Mouse (Mus musculus) MN1 (cell line): ENCODE measurements around the gene Trappc2l.
A peak's percentile ranks its signal among the peaks of the same experiment; 100 is the strongest.

Experiments used
- DNase-seq: peaks from one replicate; pipeline ENCODE4 v3.0.0-alpha.2; 2016; ENCODE audit warnings: low spot score

The Trappc2l gene

GRCm38 (mm10) chr8:122611295-122612133 lies at the start of gene Trappc2l, which contains the start of gene Galns:
Gene Trappc2l, plus strand, starts transcription at chr8:122611640.
Gene Galns, minus strand, starts transcription at chr8:122611463.
- DNase-seq, result peak; percentile 100

GRCm38 (mm10) chr8:122564363-122565352 lies 46.8 kb upstream of the Trappc2l start:
- no peak for DNase-seq

- peak; percentile 92 for DNase-seq
These were observed 44.7 kb upstream of the Trappc2l start for GRCm38 (mm10) chr8:122566766-122567165.

- peak; percentile 99 for DNase-seq
These were observed 43.9 kb upstream of the Trappc2l start, which contains the start of gene Cdt1 for GRCm38 (mm10) chr8:122567361-122568108. Gene Cdt1, plus strand, starts transcription at chr8:122568015.

- DNase-seq, result no peak
These were observed 43.3 kb upstream of the Trappc2l start for GRCm38 (mm10) chr8:122568109-122568504.

GRCm38 (mm10) chr8:122568881-122569309 lies 42.5 kb upstream of the Trappc2l start:
- DNase-seq, result peak; percentile 72

GRCm38 (mm10) chr8:122569329-122569728 lies 42.1 kb upstream of the Trappc2l start:
- DNase-seq, result no peak

- no peak for DNase-seq
These were observed 41.4 kb upstream of the Trappc2l start for GRCm38 (mm10) chr8:122569996-122570395.

- no peak for DNase-seq
These were observed 40.3 kb upstream of the Trappc2l start for GRCm38 (mm10) chr8:122571153-122571552.

- peak; percentile 22 for DNase-seq
These were observed 39.6 kb upstream of the Trappc2l start for GRCm38 (mm10) chr8:122571750-122572267.

- no peak for DNase-seq
These were observed 38.7 kb upstream of the Trappc2l start for GRCm38 (mm10) chr8:122572751-122573150.

- DNase-seq, result peak; percentile 40
These were observed 38.3 kb upstream of the Trappc2l start for GRCm38 (mm10) chr8:122573176-122573575.

- DNase-seq, result no peak
These were observed 37.9 kb upstream of the Trappc2l start for GRCm38 (mm10) chr8:122573577-122573976.

- DNase-seq, result peak; percentile 53
These were observed 37.2 kb upstream of the Trappc2l start for GRCm38 (mm10) chr8:122574264-122574663.

GRCm38 (mm10) chr8:122574667-122575251 lies 36.7 kb upstream of the Trappc2l start:
- peak; percentile 45 for DNase-seq

GRCm38 (mm10) chr8:122575286-122575685 lies 36.2 kb upstream of the Trappc2l start:
- no peak for DNase-seq

- peak; percentile 50 for DNase-seq
These were observed 35.4 kb upstream of the Trappc2l start for GRCm38 (mm10) chr8:122575735-122576647.

GRCm38 (mm10) chr8:122576648-122577022 lies 34.8 kb upstream of the Trappc2l start, which contains the start of gene Aprt:
Gene Aprt, minus strand, starts transcription at chr8:122576909.
- peak; percentile 98 for DNase-seq

GRCm38 (mm10) chr8:122577116-122577515 lies 34.3 kb upstream of the Trappc2l start:
- DNase-seq, result no peak

- DNase-seq, result no peak
These were observed 32.2 kb upstream of the Trappc2l start for GRCm38 (mm10) chr8:122579196-122579595.
